Mouse (Mus musculus): Measurements from ENCODE around the gene Cnfn.
A peak's percentile ranks its signal among the peaks of the same experiment; 100 is the strongest.
"Not testable (repeated sequence)": the region's sequence is repeated elsewhere in the genome, so short reads cannot be mapped to it uniquely, and the experiment has no call there.

Cnfn gene

DNA sequence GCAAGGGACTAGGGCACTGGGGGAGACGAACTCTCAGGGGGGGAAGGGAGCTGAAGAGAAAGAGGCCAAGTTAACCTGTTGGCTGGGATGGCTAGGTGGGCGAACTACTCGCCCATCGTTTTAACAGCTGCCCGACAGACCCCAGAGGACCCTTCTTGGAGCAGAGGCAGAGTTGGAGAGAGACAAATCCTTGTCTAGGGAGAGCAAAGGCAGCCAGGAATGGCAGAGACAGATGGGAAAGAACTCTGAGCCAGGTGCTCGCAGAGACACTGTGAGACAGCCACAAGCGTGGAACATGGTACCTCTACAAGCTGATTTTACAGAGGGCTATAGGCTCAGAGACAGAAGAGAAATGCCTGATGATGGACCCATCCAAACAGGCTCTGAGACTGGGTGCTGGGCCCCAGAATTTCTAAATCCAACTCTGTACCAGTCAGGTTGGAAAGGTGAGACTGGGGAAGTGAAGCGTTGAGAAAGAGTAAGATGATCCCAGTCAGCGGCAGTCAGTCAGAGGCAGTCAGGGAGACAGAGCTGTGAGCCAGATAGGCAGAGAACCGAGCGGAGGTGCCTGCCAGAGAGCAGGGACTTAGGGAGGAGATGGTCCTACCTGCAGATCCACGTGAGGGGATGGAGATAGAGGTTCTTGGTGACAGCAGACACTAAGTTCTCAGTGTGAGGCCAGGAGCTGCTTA lies at the start of gene Cnfn:
Gene Cnfn (minus strand): TSS at position 667 of the 692 bp plus-strand sequence.
- DNase-seq: no peak

DNA sequence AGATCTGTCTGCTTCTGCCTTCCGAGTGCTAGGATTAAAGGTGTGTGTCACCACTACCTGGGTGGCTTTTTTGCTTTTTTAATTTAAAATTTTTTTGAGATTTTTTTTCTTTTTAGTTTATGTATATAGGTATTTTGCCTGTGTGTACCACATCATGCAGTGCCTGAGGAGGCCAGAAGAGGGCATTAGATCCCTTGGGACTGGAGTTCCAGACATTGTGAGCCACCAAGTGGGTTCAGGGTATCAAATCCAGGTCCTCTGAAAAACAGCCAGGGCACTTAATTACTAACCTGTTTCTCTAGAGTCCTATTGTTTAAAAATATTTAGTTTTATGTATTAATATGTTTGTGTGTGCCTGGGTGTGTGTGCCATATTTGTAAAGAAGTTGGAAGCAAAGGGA lies 48.1 kb upstream of the Cnfn start:
- peak; percentile 58 for DNase-seq

DNA sequence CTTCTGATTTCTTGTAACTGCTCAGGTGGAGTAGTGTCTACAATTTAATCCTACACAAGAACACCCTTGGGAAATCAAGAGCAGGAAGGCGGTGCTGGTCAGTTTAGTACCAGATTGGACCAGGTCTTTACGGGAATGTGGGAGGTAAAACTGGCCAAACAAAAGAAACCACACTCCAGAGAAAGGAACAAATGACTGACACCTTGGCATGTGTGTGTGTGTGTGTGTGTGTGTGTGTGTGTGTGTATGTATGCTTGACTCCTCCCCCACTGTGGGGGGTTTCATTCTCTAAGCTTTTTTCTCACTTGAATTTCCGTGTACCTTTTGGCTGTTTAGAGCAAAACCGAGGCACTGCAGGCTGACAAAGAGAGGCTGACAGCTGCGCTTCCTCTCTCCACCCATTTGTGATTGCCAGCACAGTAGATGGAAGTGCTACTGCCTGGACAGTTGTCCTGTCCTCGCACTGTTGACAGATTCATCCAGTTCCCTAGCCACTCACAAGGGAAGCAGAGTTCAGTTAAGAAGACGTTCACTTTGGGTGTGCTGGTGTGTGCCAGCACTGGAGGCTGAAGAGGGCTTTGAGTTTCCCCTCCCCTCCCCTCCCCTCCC lies 43.4 kb upstream of the Cnfn start, which contains the start of gene Cxcl17:
Gene Cxcl17 (minus strand): TSS at position 54 of the 609 bp plus-strand sequence.
- peak; percentile 49 for DNase-seq

DNA sequence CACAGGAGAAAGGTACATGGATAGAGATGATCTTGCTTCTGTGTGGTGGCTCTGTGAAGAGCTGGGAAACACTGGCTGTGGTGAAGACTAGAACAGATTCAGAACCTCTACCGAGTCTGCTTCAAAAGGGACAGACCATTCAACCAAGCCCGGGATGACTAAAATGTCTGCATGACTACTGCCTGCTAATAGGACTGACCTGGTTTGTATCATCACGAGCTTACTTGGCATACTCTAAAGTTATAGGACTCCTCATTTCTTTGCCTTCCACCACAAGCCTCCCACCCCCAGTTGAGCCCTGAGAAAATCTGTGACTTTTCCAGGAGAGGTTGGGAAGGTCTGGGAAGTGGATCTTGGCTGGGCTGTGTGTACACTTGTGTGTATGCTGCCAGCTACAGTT lies 42.3 kb upstream of the Cnfn start:
- no peak for DNase-seq

DNA sequence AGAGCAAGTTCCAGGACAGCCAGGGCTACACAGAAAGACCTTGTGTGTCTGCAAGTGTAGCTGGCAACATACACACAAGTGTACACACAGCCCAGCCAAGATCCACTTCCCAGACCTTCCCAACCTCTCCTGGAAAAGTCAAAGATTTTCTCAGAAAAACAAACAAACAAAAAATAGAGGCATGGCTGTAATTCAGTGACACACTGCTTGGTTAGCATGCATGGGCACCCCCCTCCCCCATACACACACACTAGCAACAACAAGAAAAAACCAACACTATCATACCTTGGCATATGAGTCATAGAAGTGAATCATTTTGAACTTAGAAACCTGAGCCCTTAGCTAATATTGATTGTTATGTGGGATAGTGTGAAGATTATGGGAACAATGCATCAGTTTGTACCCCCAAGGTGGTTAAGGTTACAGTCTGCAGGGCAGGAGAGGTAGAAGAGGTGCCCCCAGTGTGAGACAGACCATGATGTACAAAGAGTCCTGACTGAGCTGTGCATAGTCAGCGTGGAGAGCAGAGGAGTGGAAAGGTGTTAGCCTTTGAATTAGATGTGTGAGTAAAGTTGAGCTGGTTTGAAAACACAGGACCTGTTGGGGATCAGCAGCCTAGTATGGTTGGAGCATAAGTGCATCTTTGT lies 41.6 kb upstream of the Cnfn start:
- no peak for DNase-seq

DNA sequence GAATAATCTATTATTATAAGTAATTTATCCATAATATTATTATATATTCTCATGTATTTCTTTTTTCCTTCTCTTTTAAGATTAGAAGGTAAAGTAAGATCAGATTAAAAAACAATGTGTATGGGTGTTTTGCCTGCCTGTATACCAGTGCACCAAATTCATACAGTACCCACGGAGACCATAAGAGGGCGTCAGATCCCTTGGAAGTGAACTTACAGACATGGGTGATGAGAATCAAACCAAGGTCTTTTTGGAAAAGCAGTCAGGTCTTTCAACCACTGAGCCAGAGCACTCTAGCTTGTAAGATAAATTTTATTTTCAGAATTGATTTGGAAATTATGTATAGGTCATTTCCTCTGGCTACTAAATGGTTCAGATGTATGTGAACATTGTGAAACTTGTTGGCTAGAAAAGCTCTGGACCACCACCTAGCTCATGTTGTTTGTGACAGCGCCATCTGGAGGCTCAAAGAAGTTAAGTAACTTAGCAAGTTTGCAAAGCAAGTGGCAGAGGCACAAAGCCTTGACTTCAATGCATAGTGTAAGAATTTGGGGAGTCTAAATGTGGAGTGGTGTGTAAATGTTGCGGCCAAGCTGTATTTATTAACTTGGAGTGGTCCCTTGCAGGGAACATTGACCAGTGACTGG lies 39.7 kb upstream of the Cnfn start:
- peak; percentile 62 for DNase-seq

DNA sequence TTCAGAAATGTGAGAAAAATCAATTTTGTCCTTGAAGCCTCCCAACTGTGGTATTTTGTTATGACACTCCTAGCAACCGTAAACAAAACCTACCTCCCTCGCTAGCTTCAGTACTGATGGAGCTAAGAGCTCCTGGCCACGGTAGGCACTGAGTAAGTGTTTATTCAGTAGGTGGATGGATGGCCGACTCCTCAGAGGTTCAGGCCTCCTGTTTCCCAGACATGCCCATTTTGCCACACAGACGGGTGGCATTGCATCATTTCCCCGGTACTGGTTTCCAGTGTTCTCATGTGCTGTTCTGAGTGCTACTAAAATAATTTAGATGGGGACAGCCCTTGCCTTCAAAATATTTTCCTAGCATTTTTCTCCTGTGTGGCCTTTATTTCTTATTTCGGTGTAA lies 36.9 kb upstream of the Cnfn start:
- DNase-seq: no peak

DNA sequence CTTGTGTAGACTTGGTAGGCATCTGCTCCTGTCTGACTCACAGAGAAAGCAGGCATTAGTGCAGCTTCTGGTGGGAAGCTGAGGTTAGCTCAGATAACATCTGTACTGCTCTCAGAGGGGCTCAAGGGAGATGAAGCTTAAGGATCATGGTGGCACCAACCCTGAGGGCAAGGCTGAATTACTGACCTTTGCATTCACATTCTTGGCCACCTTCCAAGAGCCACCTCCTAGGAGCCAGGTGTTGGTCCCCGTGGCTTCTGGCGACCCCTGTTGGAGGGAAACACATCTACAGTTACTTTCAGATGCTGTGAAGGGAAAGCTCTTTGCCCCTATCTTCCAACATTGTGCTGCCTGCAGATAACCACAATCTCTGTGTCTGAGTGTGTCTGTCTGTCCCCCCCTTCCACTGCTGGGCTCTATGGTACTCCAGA lies 33.2 kb upstream of the Cnfn start:
- peak; percentile 74 for DNase-seq

DNA sequence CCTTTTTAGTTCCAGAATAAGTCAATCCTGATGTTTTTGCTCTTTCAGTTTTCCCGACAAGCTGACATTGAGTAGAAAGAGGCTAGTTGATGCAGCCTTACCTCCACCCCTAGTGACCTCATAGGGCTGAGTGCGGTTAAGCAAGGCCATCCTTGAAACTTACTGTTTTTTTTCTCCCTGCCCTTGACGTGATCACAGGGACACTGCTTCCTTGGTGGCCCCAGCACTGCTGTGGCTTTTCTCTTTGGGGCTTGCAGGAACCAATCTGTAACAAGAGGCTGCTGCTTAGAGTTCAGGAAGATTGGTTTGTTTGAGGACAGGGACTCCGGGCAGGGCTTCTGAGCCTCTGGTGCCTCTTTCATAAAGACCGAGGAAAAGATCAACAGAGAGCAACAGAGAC lies 32.5 kb upstream of the Cnfn start:
- no peak for DNase-seq

DNA sequence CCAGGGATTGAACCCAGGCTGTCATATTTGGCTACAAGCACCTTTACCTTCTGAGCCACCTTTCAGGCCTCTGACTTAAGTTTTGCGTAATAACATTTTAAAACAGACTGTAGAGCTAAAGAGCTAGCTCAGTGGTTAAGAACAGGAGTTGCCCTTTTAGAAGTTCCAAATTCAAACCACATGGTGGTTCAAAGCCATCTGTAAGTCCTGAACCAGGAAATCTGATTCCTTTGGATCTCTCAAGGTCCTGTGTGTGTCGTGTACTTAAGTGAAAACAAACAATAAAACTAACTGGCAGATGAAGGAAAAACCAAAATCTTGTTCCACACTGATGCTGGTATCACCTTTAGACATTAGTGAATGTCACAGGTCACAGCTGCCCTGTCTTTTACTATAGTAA lies 32.0 kb upstream of the Cnfn start:
- no peak for DNase-seq

DNA sequence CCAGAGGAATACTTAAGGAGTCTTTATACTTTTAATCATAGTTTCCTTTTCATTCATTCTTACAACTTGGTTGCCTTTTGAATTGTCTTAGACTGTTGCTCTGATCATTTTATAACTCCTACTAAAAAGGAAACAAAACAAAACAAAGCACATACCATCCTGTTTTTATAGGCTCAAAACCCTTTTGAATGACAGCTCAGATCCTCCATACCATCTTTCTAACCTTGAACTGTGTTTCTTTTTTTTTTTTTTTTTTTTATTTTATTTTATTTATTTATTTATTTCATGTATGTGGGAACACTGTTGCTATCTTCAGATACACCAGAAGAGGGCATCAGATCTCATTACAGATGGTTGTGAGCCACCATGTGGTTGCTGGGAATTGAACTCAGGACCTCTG lies 29.5 kb upstream of the Cnfn start:
- not testable (repeated sequence) for DNase-seq

DNA sequence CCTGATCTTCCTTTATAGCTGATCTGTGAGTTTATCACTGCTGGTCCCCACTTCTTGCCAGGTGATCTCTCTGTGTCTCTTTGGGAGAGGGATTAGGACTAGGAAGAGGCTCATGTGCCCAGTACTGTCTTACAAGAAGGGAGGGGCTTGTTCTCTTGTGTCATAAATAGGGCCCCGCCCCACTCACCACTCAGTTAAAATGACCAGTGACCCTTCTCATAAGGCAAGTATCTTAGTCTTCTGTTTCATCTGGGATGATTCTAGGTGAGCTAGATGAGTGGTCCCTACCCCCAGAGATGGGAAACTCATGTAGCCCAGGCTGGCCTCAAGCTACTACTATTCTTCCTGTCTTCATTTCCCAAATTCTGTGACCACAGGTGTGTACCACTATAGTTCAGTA lies 29.1 kb upstream of the Cnfn start, which contains the start of gene Lipe:
Gene Lipe (minus strand): TSS at position 101 of the 400 bp plus-strand sequence.
- DNase-seq: no peak

DNA sequence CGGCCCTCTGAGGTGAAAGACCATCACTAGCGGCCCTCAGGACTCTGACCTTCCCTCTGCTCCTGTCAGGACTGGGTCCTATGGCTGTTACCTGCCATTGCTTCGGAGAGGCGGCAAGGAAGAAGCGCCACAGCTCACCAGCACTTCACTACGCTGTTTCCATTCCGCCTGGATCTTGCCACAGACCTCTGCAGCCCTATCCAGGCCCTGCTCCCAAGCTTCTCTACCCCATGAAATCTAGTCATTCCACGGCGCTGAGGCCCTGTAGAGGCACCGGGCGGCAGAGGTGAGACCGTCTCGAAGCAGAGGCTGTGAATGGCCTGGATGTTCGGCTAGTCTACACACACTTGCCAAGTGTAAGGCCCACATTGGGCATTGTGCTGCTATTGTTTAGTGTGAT lies 27.1 kb upstream of the Cnfn start:
- no peak for DNase-seq

DNA sequence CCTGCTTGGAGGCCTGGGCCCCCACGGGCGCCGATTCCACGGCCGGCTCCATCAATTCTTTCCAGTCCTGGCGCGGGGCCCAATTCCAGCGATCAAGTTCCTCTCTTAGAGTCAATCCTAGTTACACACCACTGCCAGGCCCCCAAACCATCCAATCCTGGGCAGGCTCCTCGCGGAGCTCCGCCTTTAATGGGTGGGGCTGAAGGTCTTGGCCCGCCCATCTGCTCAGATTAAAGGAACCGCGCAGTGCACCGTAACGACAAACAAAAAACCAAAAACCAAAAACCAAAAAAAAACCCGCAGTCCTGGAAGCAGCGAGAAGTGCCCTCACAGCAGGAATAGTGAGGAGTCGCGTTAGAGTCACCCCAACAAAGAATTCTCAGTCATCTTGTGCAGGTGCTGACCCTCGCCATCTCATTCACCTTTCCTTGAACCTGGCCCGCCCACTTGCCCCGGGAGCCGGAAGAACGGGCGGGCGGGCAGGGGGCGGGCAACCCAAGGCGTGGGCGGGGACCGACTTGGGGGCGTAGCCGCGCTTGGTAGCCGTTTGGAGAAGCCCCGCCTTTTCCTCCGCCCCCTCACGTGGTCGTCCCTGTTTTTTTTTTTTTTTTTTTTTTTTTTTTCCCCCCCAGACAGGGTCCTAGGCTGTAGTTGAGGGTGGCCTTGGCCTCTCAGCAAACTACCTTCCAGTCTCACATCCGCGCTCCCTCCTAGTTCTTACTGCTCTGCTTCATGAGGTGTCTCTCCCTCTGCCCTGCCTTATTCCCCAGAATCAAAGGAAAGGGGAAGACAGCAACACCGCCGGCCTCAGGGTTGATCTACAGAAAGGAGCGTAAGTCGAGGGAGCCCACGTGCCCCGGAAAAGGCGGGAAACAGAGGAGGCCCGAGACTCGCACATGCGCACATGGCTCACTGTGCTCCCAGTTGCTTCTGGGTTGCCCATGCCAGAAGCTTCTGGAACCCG lies 26.3 kb upstream of the Cnfn start:
- peak; percentile 98 for DNase-seq

DNA sequence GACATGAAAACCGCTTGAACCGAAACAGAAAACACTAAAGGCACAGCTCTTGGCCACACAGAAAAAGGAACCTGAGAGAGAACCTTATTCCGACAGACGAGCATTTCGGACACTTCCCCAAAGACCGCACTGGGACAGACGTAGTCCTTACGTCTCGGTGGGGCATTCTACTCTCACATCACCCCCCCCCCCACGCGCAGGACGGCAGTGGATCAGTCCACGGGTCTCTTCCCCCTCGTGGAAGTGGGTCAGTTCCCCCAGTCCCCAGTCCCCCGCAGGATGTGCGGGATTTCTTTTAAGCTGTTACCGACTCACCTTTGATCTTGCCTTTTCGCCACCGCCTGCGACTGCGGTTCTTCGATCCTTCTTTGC lies 25.6 kb upstream of the Cnfn start:
- DNase-seq: no peak

DNA sequence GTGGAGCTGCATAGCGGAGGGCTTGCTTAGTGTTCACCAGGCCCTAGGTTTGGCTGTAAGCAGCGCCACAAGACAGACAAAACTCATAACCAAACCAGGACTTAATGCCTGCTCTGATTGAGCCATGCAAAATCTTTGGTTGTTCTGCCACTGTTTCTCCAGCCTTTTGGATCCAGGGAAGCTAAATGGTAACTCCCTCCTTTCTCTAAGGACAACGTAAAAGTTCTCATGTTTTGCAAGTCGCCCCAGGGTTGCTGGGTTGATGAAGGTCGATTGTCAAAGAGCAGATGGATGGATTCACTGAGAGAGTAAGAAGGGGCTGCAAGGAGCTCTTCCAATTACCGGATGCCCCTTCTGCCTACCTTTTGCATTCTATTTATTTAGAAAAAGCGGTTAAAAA lies 25.2 kb upstream of the Cnfn start:
- no peak for DNase-seq

DNA sequence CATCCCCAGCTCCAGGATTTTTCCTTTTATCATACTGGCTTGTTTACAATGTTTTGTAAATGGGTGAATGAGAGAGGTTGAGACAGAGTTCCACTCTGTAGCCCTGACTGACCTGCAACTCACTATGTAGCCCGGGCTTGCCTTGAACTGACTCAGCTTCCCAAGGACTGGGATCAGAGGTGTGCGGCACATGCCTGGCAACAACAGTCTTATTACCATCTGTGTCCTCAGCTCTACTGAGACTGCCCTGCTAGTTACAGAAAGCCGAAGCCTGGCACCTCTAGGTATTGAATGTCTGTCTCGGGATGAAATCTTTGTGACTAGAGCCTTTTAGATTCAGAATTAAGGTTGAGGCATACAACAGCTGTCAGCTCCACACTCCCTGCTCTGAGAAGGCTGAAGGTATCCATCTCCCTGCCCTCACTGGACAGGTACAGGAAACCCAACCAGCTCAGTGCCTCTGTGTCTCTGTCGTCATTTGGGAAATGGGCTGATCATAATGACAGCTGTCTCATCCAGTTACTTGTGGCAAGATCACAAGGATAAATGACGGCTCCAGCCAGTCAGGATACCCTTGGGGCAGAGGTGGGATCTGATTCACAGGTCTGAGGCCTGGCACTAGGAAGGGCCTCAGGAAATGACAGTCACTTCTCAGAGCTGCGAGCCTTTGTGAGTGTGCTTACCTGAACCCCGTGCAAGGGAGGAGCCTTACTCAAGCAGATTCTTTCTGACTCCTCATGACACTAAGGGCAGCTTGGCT lies 24.1 kb upstream of the Cnfn start:
- DNase-seq: no peak

DNA sequence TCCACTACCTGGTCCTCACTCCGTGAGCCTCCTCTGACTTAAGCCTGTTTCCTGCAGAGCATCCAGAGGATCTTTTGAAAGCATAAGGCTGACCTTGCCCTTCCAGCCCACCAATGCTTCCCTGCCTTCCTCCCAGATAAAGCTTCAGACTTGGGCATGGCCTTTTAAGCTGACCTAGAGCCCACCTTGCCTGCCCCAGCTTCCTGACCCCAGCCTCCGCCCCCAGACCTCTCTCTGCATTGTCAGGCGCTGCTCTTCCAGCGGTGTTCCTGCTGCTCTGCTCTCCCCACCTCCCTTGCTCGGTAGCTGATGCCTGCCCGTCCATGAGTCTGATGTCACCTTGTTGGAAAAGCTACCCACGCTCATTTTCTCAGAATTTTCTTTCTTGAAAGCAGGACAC lies 23.3 kb upstream of the Cnfn start:
- no peak for DNase-seq

DNA sequence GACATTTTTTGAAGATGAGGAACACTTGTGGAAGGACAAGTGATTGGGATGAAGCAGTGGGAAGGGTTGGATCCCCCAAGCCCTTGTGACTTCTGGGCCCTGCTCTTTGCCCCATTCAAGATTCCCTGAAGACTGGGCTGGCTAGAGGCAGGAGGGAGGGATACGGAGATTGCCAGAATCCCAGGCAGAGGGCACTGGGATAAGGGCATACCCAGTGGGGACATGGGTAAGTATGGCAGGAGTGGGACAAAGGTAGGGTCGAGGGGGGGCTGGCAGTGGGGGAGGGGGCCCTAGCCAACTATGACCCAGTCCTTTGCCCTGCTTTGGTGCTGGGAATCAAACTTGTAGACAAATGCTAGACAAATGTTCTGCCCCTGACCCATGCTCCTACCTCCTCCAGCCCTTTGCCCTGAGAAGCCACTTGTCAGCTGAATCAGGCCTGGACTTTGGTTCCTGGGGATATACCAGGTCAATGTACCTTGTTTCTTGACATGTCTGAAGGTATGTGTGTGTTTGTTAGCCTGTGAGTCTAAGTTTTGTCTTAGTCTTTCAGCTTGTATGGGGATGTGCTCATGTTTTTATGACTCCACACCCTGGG lies 22.4 kb upstream of the Cnfn start:
- no peak for DNase-seq

DNA sequence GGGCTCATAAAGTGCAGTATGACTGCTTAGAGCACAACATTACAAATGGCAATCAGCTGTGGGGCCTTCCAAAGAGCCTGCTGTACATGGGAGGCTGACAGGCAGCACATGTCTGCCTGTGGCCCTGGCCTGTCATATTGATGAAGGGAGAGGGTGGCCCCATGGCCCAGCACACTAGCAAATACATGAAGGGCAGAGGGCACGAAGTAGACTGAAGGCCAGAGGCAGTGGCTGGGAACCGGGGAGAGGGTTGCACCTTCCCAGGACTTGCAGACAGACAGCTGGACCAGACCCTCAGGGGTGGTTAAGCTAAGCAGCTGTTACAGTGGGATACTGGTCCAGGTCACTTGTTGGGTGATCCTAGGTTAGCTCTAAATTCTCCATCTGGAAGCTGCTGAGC lies 21.5 kb upstream of the Cnfn start:
- no peak for DNase-seq

DNA sequence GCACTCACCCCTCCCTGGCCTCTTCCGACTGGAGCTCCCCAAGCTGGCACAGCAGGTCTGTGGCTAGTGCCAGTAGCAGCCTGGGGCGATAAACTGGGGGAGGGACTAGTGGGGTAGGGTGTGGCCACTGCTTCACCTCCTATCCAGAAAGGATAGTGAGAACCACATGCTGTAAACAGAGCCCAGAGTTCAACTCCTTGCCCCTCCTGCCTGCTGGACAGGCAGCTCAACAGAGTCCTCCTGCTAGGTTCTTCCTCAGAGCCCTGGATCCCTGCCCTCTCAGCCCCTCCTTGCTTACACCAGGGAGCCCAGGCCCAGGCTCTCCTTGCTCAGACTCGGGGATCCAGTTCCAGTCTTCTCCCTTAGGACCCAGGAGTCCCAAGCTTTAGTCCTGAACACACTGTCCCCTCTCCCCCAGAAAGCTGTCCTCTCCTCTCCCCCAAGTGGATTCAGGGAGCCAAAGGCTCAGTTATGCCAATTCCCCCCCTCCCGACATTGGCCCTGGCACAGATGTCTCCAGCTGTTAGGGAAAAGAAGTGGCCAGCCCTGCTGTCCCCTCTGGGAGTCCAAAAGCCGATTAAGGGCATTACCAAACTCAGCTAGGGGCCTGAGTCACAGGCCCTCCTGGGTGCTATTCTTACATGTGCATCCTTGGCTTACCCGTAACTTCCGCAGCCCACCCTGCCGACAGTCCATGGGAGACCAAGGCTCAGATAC lies 20.7 kb upstream of the Cnfn start:
- DNase-seq: peak; percentile 83
